Mouse (Mus musculus) cerebellum, adult (tissue): Measurements from ENCODE around the gene Large1.

ENCODE experiments used
- ATAC-seq: cut with Nextera tagmentation; 2 replicates; pipeline ENCODE4 v1.9.2; 2017; ENCODE audit warnings: mild to moderate bottlenecking, moderate library complexity, mixed read lengths; ENCODE audit not compliant: insufficient number of reproducible peaks, low FRiP score, low TSS enrichment

Large1 gene

GRCm38 (mm10) chr8:72832371-72832770 lies 521.0 kb downstream of the Large1 start:
- no peak for ATAC-seq

- no peak for ATAC-seq
These were observed 535.5 kb downstream of the Large1 start for GRCm38 (mm10) chr8:72817655-72818349.

- ATAC-seq = no peak
These were observed 536.7 kb downstream of the Large1 start for GRCm38 (mm10) chr8:72816679-72817078.

- no peak for ATAC-seq
These were observed 537.7 kb downstream of the Large1 start for GRCm38 (mm10) chr8:72815681-72816080.

- ATAC-seq = no peak
These were observed 540.6 kb downstream of the Large1 start for GRCm38 (mm10) chr8:72812690-72813089.

- ATAC-seq = no peak
These were observed 551.8 kb downstream of the Large1 start for GRCm38 (mm10) chr8:72801583-72801982.

GRCm38 (mm10) chr8:72780644-72781043 lies 572.7 kb downstream of the Large1 start:
- no peak for ATAC-seq

GRCm38 (mm10) chr8:72777797-72778196 lies 575.5 kb downstream of the Large1 start:
- no peak for ATAC-seq

GRCm38 (mm10) chr8:72766777-72767176 lies 586.6 kb downstream of the Large1 start:
- no peak for ATAC-seq

GRCm38 (mm10) chr8:72765696-72766095 lies 587.6 kb downstream of the Large1 start:
- no peak for ATAC-seq
